Mouse (Mus musculus): ENCODE results near the gene Cbfa2t2. TPM values are rescaled to one million over a fixed set of nuclear protein-coding genes. Genes with fewer than 3 reads are reported as not detected.

Cbfa2t2 gene
- polyA plus RNA-seq, 1 experiment from 2014 or later, result 59.3 TPM

- H3K4me1 ChIP-seq, result no peaks in the 10 kb centered on the region
- H3K4me2 ChIP-seq, result no peak overlapping the region
- ATAC-seq (replicated peaks), result no peak
- no peaks in the 10 kb centered on the region for H3K27me3 ChIP-seq (replicated peaks)
- no peak overlapping the region for H3K9ac ChIP-seq
- no peaks in the 10 kb centered on the region for H3K9me3 ChIP-seq
- H3K4me3 ChIP-seq, result no peak overlapping the region
- no peak overlapping the region for H3K27ac ChIP-seq
- 91% methylated on average over 2 of the region's 2 CpGs for WGBS
- peaks cover 17% of the 10 kb centered on the region; the same call in 1 of the 2 replicates for H3K36me3 ChIP-seq (replicated peaks)
Observed at GRCm38 (mm10) chr2:154525285-154525684, 89.0 kb downstream of the Cbfa2t2 start.

- peaks cover 20% of the 10 kb centered on the region for H3K36me3 ChIP-seq (replicated peaks)
- H3K4me3 ChIP-seq, result no peak overlapping the region
- no peaks in the 10 kb centered on the region for H3K4me1 ChIP-seq
- 70% methylated on average over 3 of the region's 3 CpGs for WGBS
- no peak overlapping the region for H3K9ac ChIP-seq
- H3K9me3 ChIP-seq, result no peaks in the 10 kb centered on the region
- no peak overlapping the region for H3K4me2 ChIP-seq
- H3K27me3 ChIP-seq (replicated peaks), result no peaks in the 10 kb centered on the region
- ATAC-seq (replicated peaks), result no peak
- H3K27ac ChIP-seq, result no peak overlapping the region
Observed at GRCm38 (mm10) chr2:154526531-154526930, 90.2 kb downstream of the Cbfa2t2 start.

- no peak overlapping the region for H3K9ac ChIP-seq
- H3K36me3 ChIP-seq (replicated peaks), result peaks cover 18% of the 10 kb centered on the region
- H3K4me1 ChIP-seq, result peaks cover 10% of the 10 kb centered on the region; the same call in 1 of the 2 replicates
- H3K4me2 ChIP-seq, result no peak overlapping the region
- 20% methylated on average over 3 of the region's 3 CpGs for WGBS
- no peak overlapping the region for H3K4me3 ChIP-seq
- H3K9me3 ChIP-seq, result no peaks in the 10 kb centered on the region
- no peak for ATAC-seq (replicated peaks)
- H3K27ac ChIP-seq, result peak overlapping the region; percentile 36
- no peaks in the 10 kb centered on the region for H3K27me3 ChIP-seq (replicated peaks)
Observed at GRCm38 (mm10) chr2:154532888-154533287, 96.6 kb downstream of the Cbfa2t2 start.

- 96% methylated on average over 12 of the region's 12 CpGs for WGBS
Observed at GRCm38 (mm10) chr2:154534704-154535270, 98.5 kb downstream of the Cbfa2t2 start.

GRCm38 (mm10) chr2:154538310-154538709, 102.0 kb downstream of the Cbfa2t2 start:
- WGBS, result 43% methylated on average over 2 of the region's 2 CpGs

More at GRCm38 (mm10) chr2:154534704-154535270, 98.5 kb downstream of the Cbfa2t2 start:
- no peak for ATAC-seq (replicated peaks)
- Histone ChIP-seq H3K27me3 (replicated peaks) (no peaks in the 10 kb centered on the region), H3K9me3 (no peaks in the 10 kb centered on the region), H3K4me1 (peaks cover 15% of the 10 kb centered on the region; the same call in 1 of the 2 replicates), H3K4me3 (no peak overlapping the region), H3K36me3 (replicated peaks) (peaks cover 18% of the 10 kb centered on the region), H3K4me2 (no peak overlapping the region), H3K9ac (no peak overlapping the region), H3K27ac (no peak overlapping the region)

GRCm38 (mm10) chr2:154538710-154539109, 102.4 kb downstream of the Cbfa2t2 start:
- Histone ChIP-seq H3K9me3 (no peaks in the 10 kb centered on the region), H3K4me3 (no peak overlapping the region), H3K9ac (no peak overlapping the region), H3K27ac (no peak overlapping the region), H3K4me2 (no peak overlapping the region), H3K4me1 (0 out of 2 replicates have a peak, but pooled peaks cover 7% of the 10 kb centered on the region), H3K27me3 (replicated peaks) (no peaks in the 10 kb centered on the region), H3K36me3 (replicated peaks) (peaks cover 11% of the 10 kb centered on the region; the same call in 1 of the 2 replicates)
- no peak for ATAC-seq (replicated peaks)
- 56% methylated on average over 3 of the region's 3 CpGs for WGBS

More at GRCm38 (mm10) chr2:154538310-154538709, 102.0 kb downstream of the Cbfa2t2 start:
- H3K36me3 ChIP-seq (replicated peaks), result peaks cover 11% of the 10 kb centered on the region; the same call in 1 of the 2 replicates
- no peak overlapping the region for H3K9ac ChIP-seq
- H3K4me2 ChIP-seq, result no peak overlapping the region
- ATAC-seq (replicated peaks), result no peak
- H3K27me3 ChIP-seq (replicated peaks), result no peaks in the 10 kb centered on the region
- peaks cover 8% of the 10 kb centered on the region; the same call in 1 of the 2 replicates for H3K4me1 ChIP-seq
- no peak overlapping the region for H3K27ac ChIP-seq
- no peaks in the 10 kb centered on the region for H3K9me3 ChIP-seq
- no peak overlapping the region for H3K4me3 ChIP-seq

GRCm38 (mm10) chr2:154539720-154540119, 103.4 kb downstream of the Cbfa2t2 start:
- WGBS, result 72% methylated on average over 3 of the region's 3 CpGs
- ATAC-seq (replicated peaks), result no peak

GRCm38 (mm10) chr2:154541630-154542029, 105.3 kb downstream of the Cbfa2t2 start:
- Histone ChIP-seq H3K4me1 (0 out of 2 replicates have a peak, but pooled peaks cover 7% of the 10 kb centered on the region), H3K4me2 (no peak overlapping the region), H3K4me3 (no peak overlapping the region), H3K36me3 (replicated peaks) (peaks cover under 1% of the 10 kb centered on the region; the same call in 1 of the 2 replicates), H3K9me3 (no peaks in the 10 kb centered on the region), H3K27ac (no peak overlapping the region), H3K27me3 (replicated peaks) (no peaks in the 10 kb centered on the region), H3K9ac (no peak overlapping the region)
- no peak for ATAC-seq (replicated peaks)
- WGBS, result 82% methylated on average over 2 of the region's 2 CpGs

More at GRCm38 (mm10) chr2:154539720-154540119, 103.4 kb downstream of the Cbfa2t2 start:
- Histone ChIP-seq H3K4me1 (0 out of 2 replicates have a peak, but pooled peaks cover 7% of the 10 kb centered on the region), H3K27ac (0 out of 2 replicates have a peak overlapping the region, but pooled peaks have one; percentile 1), H3K9ac (no peak overlapping the region), H3K27me3 (replicated peaks) (no peaks in the 10 kb centered on the region), H3K9me3 (no peaks in the 10 kb centered on the region), H3K4me3 (no peak overlapping the region), H3K4me2 (no peak overlapping the region), H3K36me3 (replicated peaks) (peaks cover 11% of the 10 kb centered on the region; the same call in 1 of the 2 replicates)

- H3K4me1 ChIP-seq, result 0 out of 2 replicates have a peak, but pooled peaks cover 3% of the 10 kb centered on the region
- H3K36me3 ChIP-seq (replicated peaks), result no peaks in the 10 kb centered on the region
- H3K9me3 ChIP-seq, result no peaks in the 10 kb centered on the region
- no peak overlapping the region for H3K4me2 ChIP-seq
- peak; percentile 43 for ATAC-seq (replicated peaks)
- WGBS, result 82% methylated on average over 9 of the region's 9 CpGs
- no peak overlapping the region for H3K4me3 ChIP-seq
- H3K9ac ChIP-seq, result no peak overlapping the region
- H3K27me3 ChIP-seq (replicated peaks), result no peaks in the 10 kb centered on the region
- peak overlapping the region; percentile 55 for H3K27ac ChIP-seq
Observed at GRCm38 (mm10) chr2:154543567-154544347, 107.5 kb downstream of the Cbfa2t2 start.

- WGBS, result 90% methylated on average over 10 of the region's 10 CpGs
- peaks cover 15% of the 10 kb centered on the region for H3K4me1 ChIP-seq
- no peak within 1 kb of the TSS for H3K4me2 ChIP-seq
- H3K27me3 ChIP-seq (replicated peaks), result peaks cover 14% of the 10 kb centered on the region; the same call in 1 of the 2 replicates
- H3K36me3 ChIP-seq (replicated peaks), result no peaks in the 10 kb centered on the region
- ATAC-seq (replicated peaks), result no peak
- H3K27ac ChIP-seq, result no peak within 1 kb of the TSS
- no peaks in the 10 kb centered on the region for H3K9me3 ChIP-seq
- H3K4me3 ChIP-seq, result no peak within 1 kb of the TSS
- H3K9ac ChIP-seq, result no peak within 1 kb of the TSS
Observed at GRCm38 (mm10) chr2:154546711-154547110, 110.4 kb downstream of the Cbfa2t2 start, which contains the start of gene 1700003F12Rik. 1700003F12Rik (plus strand) TSS chr2:154547085.

- H3K36me3 ChIP-seq (replicated peaks), result no peaks in the 10 kb centered on the region
- H3K9me3 ChIP-seq, result no peaks in the 10 kb centered on the region
- peaks cover 26% of the 10 kb centered on the region for H3K4me1 ChIP-seq
- H3K27ac ChIP-seq, result no peak overlapping the region
- H3K4me3 ChIP-seq, result no peak overlapping the region
- peaks cover 14% of the 10 kb centered on the region; the same call in 1 of the 2 replicates for H3K27me3 ChIP-seq (replicated peaks)
- no peak for ATAC-seq (replicated peaks)
- H3K9ac ChIP-seq, result no peak overlapping the region
- H3K4me2 ChIP-seq, result peak overlapping the region; percentile 88
- WGBS, result 42% methylated on average over 3 of the region's 3 CpGs
Observed at GRCm38 (mm10) chr2:154548688-154549087, 112.4 kb downstream of the Cbfa2t2 start.

Measured in midbrain, embryonic 15.5 days (tissue).